Mouse (Mus musculus) left cerebral cortex, adult 11 months (tissue): ENCODE measurements around the gene Rarb.

Experiments
- DNase-seq: peaks from one replicate; pipeline ENCODE4 v3.0.0; 2022; ENCODE audit warnings: low spot score

The Rarb gene

GRCm38 (mm10) chr14:16735331-16736012, 83.5 kb downstream of the Rarb start:
- no peak for DNase-seq

GRCm38 (mm10) chr14:16733595-16734298, 85.2 kb downstream of the Rarb start:
- no peak for DNase-seq

- no peak for DNase-seq
Measured at GRCm38 (mm10) chr14:16732054-16732453, 86.9 kb downstream of the Rarb start.

- no peak for DNase-seq
Measured at GRCm38 (mm10) chr14:16728175-16728838, 90.6 kb downstream of the Rarb start.

- no peak for DNase-seq
Measured at GRCm38 (mm10) chr14:16723991-16724390, 95.0 kb downstream of the Rarb start.

GRCm38 (mm10) chr14:16717821-16718220, 101.1 kb downstream of the Rarb start:
- no peak for DNase-seq

GRCm38 (mm10) chr14:16714344-16714955, 104.5 kb downstream of the Rarb start:
- DNase-seq: no peak

GRCm38 (mm10) chr14:16713773-16714172, 105.2 kb downstream of the Rarb start:
- no peak for DNase-seq

- no peak for DNase-seq
Measured at GRCm38 (mm10) chr14:16699228-16699627, 119.7 kb downstream of the Rarb start.

- no peak for DNase-seq
Measured at GRCm38 (mm10) chr14:16695453-16696120, 123.4 kb downstream of the Rarb start.

- no peak for DNase-seq
Measured at GRCm38 (mm10) chr14:16678335-16678734, 140.6 kb downstream of the Rarb start.

GRCm38 (mm10) chr14:16677081-16677480, 141.9 kb downstream of the Rarb start:
- no peak for DNase-seq

- peak; percentile 41 for DNase-seq
Measured at GRCm38 (mm10) chr14:16670571-16670970, 148.4 kb downstream of the Rarb start.

GRCm38 (mm10) chr14:16639153-16639943, 179.6 kb downstream of the Rarb start:
- no peak for DNase-seq

- DNase-seq: no peak
Measured at GRCm38 (mm10) chr14:16613975-16614374, 205.0 kb downstream of the Rarb start.

GRCm38 (mm10) chr14:16605480-16605879, 213.5 kb downstream of the Rarb start:
- no peak for DNase-seq

GRCm38 (mm10) chr14:16604469-16605064, 214.4 kb downstream of the Rarb start:
- no peak for DNase-seq

- no peak for DNase-seq
Measured at GRCm38 (mm10) chr14:16603040-16603590, 215.8 kb downstream of the Rarb start.

GRCm38 (mm10) chr14:16599224-16599623, 219.7 kb downstream of the Rarb start:
- peak; percentile 58 for DNase-seq

GRCm38 (mm10) chr14:16598074-16598501, 220.9 kb downstream of the Rarb start:
- peak; percentile 26 for DNase-seq
